Mouse (Mus musculus): Measurements from ENCODE around the gene Arhgef10l. TPM values are rescaled to one million over a fixed set of nuclear protein-coding genes. Genes with fewer than 3 reads are reported as not detected.

Gene Arhgef10l
- polyA plus RNA-seq (2015; fragmentation: Nextera tagmentation; extraction: Ambion mirVana) = 17.0 and 18.6 TPM in 2 replicates

GRCm38 (mm10) chr4:140665760-140666159, at the start of gene Arhgef10l:
Gene Arhgef10l (minus strand): TSS chr4:140666012.
- Histone ChIP-seq H3K4me3 (replicated peaks) (peak within 1 kb of the TSS; percentile 11), H3K9ac (no peak within 1 kb of the TSS), H3K4me1 (peaks cover 16% of the 10 kb centered on the region), H3K9me3 (replicated peaks) (no peaks in the 10 kb centered on the region), H3K27me3 (no peaks in the 10 kb centered on the region), H3K36me3 (no peaks in the 10 kb centered on the region), H3K4me2 (replicated peaks) (no peak within 1 kb of the TSS), H3K27ac (replicated peaks) (0 out of 2 replicates have a peak within 1 kb of the TSS, but pooled peaks have one; percentile 48)
- WGBS = 65% methylated on average over 11 of the region's 11 CpGs
- ATAC-seq (ENCODE audit: insufficient number of reproducible peaks, low FRiP score, low TSS enrichment, low read depth) = peak; percentile 31; the same call in 1 of the 2 replicates

- H3K27me3 ChIP-seq = no peaks in the 10 kb centered on the region
- peaks cover 13% of the 10 kb centered on the region; the same call in 1 of the 2 replicates for H3K4me1 ChIP-seq
- no peak overlapping the region for H3K9ac ChIP-seq
- WGBS = 85% methylated on average over 5 of the region's 5 CpGs
- no peak for ATAC-seq (ENCODE audit: insufficient number of reproducible peaks, low FRiP score, low TSS enrichment, low read depth)
- H3K9me3 ChIP-seq (replicated peaks) = no peaks in the 10 kb centered on the region
- H3K36me3 ChIP-seq = peaks cover 93% of the 10 kb centered on the region
- H3K4me3 ChIP-seq (replicated peaks) = no peak overlapping the region
- no peak overlapping the region for H3K4me2 ChIP-seq (replicated peaks)
- H3K27ac ChIP-seq (replicated peaks) = no peak overlapping the region
Observed at GRCm38 (mm10) chr4:140714586-140714985, 48.8 kb upstream of the Arhgef10l start.

DNA sequence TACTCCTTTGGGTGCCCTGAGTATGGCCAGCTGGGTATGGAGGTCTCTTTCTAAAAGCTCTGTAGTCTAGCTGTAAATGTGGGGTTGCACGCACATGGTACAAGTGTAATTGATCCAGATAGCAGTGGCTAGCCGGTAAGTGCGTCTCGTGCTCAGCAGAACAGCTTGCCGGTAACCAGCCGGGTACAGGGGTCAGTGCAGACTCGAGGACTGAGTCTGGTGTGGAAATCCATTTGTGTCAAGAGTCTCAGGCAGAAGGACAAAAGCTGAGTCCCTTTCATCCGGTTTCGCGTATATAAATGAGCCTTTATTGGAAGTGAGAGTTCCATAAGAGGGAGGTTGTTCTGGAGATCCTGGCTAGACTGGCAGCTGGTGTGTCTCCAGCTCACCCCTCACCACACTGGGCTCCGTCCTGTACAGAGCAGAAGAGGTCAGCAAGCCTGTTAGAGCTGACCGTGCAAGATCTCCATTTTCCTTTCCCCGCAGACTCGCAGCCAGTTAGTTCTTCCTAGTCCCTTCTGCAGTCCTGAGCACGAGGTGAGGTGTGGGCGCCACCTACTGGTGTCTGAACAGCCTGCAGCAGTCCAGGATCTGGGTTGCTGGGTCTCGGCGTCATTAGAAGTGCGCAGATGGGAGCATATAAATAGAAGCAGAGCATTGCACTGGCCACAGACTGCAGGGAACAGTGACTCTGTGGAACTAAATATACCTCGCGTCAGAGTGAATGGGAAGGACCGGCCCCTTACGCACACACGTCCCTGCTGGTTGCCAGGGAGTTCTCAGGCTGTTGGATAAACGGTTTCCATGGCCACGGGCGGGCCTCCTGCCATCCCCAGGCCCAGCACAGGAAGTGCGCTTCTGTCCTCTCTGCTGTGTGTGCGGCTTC, 47.9 kb upstream of the Arhgef10l start:
- peak; percentile 71 for ATAC-seq (ENCODE audit: insufficient number of reproducible peaks, low FRiP score, low TSS enrichment, low read depth)
- H3K36me3 ChIP-seq = peaks cover 93% of the 10 kb centered on the region
- WGBS = 52% methylated on average over 29 of the region's 29 CpGs
- no peaks in the 10 kb centered on the region for H3K9me3 ChIP-seq (replicated peaks)
- peak overlapping the region; percentile 39; the same call in 1 of the 2 replicates for H3K27ac ChIP-seq (replicated peaks)
- no peak overlapping the region for H3K4me3 ChIP-seq (replicated peaks)
- no peak overlapping the region for H3K9ac ChIP-seq
- H3K4me1 ChIP-seq = peaks cover 16% of the 10 kb centered on the region
- no peaks in the 10 kb centered on the region for H3K27me3 ChIP-seq
- H3K4me2 ChIP-seq (replicated peaks) = no peak overlapping the region

GRCm38 (mm10) chr4:140711360-140711759, 45.5 kb upstream of the Arhgef10l start:
- no peak overlapping the region for H3K27ac ChIP-seq (replicated peaks)
- peaks cover 34% of the 10 kb centered on the region for H3K4me1 ChIP-seq

DNA sequence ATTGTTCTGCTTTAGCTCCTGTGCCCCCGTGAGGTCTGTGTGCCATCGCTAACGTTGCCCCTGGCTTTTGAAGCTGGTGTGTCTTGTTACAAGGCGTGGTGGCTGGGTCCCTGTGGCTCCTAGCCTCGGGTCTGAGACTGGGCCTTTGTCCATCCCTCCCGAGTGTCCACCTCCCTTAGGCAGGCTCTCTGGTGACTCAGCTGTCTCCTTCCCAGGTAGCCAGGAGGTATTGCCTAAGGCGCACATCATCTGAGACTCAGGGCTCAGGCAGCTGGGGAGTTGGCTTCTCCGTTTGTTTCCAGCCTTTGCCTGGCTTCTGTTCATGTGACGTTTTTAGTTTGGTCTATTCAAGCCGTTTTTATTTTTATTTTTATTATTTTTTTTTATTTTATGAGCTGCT, 45.0 kb upstream of the Arhgef10l start:
- WGBS = 74% methylated on average over 10 of the region's 10 CpGs
- no peak for ATAC-seq (ENCODE audit: insufficient number of reproducible peaks, low FRiP score, low TSS enrichment, low read depth)
- no peak overlapping the region for H3K9ac ChIP-seq
- no peaks in the 10 kb centered on the region for H3K27me3 ChIP-seq
- no peaks in the 10 kb centered on the region for H3K9me3 ChIP-seq (replicated peaks)
- peaks cover 34% of the 10 kb centered on the region for H3K4me1 ChIP-seq
- no peak overlapping the region for H3K4me3 ChIP-seq (replicated peaks)
- H3K27ac ChIP-seq (replicated peaks) = no peak overlapping the region
- H3K36me3 ChIP-seq = peaks cover 89% of the 10 kb centered on the region
- H3K4me2 ChIP-seq (replicated peaks) = no peak overlapping the region

More at GRCm38 (mm10) chr4:140711360-140711759, 45.5 kb upstream of the Arhgef10l start:
- Histone ChIP-seq H3K27me3 (no peaks in the 10 kb centered on the region), H3K9ac (no peak overlapping the region), H3K4me2 (replicated peaks) (no peak overlapping the region), H3K9me3 (replicated peaks) (no peaks in the 10 kb centered on the region), H3K36me3 (peaks cover 89% of the 10 kb centered on the region), H3K4me3 (replicated peaks) (no peak overlapping the region)
- WGBS = 74% methylated on average over 5 of the region's 5 CpGs
- no peak for ATAC-seq (ENCODE audit: insufficient number of reproducible peaks, low FRiP score, low TSS enrichment, low read depth)

GRCm38 (mm10) chr4:140709617-140710016, 43.8 kb upstream of the Arhgef10l start:
- 73% methylated on average over 10 of the region's 10 CpGs for WGBS
- no peak overlapping the region for H3K9ac ChIP-seq
- peaks cover 43% of the 10 kb centered on the region for H3K4me1 ChIP-seq
- peaks cover 84% of the 10 kb centered on the region for H3K36me3 ChIP-seq
- no peaks in the 10 kb centered on the region for H3K27me3 ChIP-seq
- ATAC-seq (ENCODE audit: insufficient number of reproducible peaks, low FRiP score, low TSS enrichment, low read depth) = no peak
- no peak overlapping the region for H3K27ac ChIP-seq (replicated peaks)
- H3K4me2 ChIP-seq (replicated peaks) = no peak overlapping the region
- H3K4me3 ChIP-seq (replicated peaks) = no peak overlapping the region
- no peaks in the 10 kb centered on the region for H3K9me3 ChIP-seq (replicated peaks)

DNA sequence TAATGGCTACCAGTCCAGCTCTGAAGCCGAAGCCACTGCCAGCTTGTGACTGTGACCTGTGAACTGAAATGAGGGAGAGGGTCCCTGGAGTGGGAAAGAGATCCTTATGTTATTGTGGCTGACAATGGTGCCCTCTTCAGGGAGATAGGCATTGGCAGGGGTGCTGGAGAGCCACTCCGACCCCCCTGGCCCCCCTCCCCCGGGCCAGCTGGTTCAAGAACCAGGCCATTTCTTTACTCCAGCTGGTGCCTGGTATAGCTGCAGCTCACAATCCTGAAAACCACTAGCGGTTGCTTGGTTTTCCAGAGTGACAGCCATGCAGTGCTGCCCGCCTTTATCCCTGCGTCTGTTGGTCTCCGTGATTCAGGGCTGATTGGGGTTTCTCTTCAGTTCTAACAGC, 43.3 kb upstream of the Arhgef10l start:
- H3K4me1 ChIP-seq = peaks cover 45% of the 10 kb centered on the region
- H3K36me3 ChIP-seq = peaks cover 79% of the 10 kb centered on the region
- H3K9ac ChIP-seq = no peak overlapping the region
- H3K27me3 ChIP-seq = no peaks in the 10 kb centered on the region
- H3K4me3 ChIP-seq (replicated peaks) = no peak overlapping the region
- WGBS = 74% methylated on average over 7 of the region's 7 CpGs
- no peak overlapping the region for H3K4me2 ChIP-seq (replicated peaks)
- H3K9me3 ChIP-seq (replicated peaks) = no peaks in the 10 kb centered on the region
- H3K27ac ChIP-seq (replicated peaks) = no peak overlapping the region
- ATAC-seq (ENCODE audit: insufficient number of reproducible peaks, low FRiP score, low TSS enrichment, low read depth) = no peak

- no peak for ATAC-seq (ENCODE audit: insufficient number of reproducible peaks, low FRiP score, low TSS enrichment, low read depth)
- Histone ChIP-seq H3K27me3 (no peaks in the 10 kb centered on the region), H3K4me1 (peaks cover 46% of the 10 kb centered on the region), H3K4me3 (replicated peaks) (no peak overlapping the region), H3K9me3 (replicated peaks) (no peaks in the 10 kb centered on the region), H3K36me3 (peaks cover 73% of the 10 kb centered on the region), H3K4me2 (replicated peaks) (no peak overlapping the region), H3K9ac (no peak overlapping the region), H3K27ac (replicated peaks) (no peak overlapping the region)
- WGBS = 77% methylated on average over 18 of the region's 18 CpGs
Observed at GRCm38 (mm10) chr4:140708297-140708927, 42.6 kb upstream of the Arhgef10l start.

DNA sequence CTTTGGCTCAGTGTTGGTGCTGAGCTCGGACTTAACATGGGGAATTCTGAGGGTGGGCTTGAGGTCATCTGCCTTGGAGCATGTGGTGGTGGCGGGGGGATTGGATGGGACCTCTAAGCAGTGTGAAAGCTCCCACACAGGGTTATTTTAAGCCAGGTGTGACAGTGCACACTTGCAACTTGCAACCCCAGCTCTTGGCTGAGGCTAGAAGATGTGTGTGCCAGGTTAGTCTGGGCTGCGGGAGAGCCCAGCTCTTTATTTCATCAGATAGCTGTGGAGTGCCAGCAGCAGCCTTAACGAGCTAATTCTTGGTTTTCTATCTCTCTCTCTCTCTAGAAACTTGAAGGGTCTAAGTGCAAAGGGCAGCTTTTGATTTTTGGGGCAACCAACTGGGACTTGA, 41.8 kb upstream of the Arhgef10l start:
- ATAC-seq (ENCODE audit: insufficient number of reproducible peaks, low FRiP score, low TSS enrichment, low read depth) = no peak
- peaks cover 48% of the 10 kb centered on the region for H3K4me1 ChIP-seq
- H3K9me3 ChIP-seq (replicated peaks) = no peaks in the 10 kb centered on the region
- H3K9ac ChIP-seq = no peak overlapping the region
- WGBS = 72% methylated on average over 4 of the region's 4 CpGs
- no peak overlapping the region for H3K27ac ChIP-seq (replicated peaks)
- no peaks in the 10 kb centered on the region for H3K27me3 ChIP-seq
- H3K4me3 ChIP-seq (replicated peaks) = no peak overlapping the region
- no peak overlapping the region for H3K4me2 ChIP-seq (replicated peaks)
- H3K36me3 ChIP-seq = peaks cover 65% of the 10 kb centered on the region

- no peaks in the 10 kb centered on the region for H3K9me3 ChIP-seq (replicated peaks)
- no peak for ATAC-seq (ENCODE audit: insufficient number of reproducible peaks, low FRiP score, low TSS enrichment, low read depth)
- no peak overlapping the region for H3K27ac ChIP-seq (replicated peaks)
- peaks cover 33% of the 10 kb centered on the region for H3K36me3 ChIP-seq
- no peaks in the 10 kb centered on the region for H3K27me3 ChIP-seq
- WGBS = 25% methylated on average over 4 of the region's 4 CpGs
- H3K4me1 ChIP-seq = peaks cover 67% of the 10 kb centered on the region
- no peak overlapping the region for H3K9ac ChIP-seq
- peak overlapping the region; percentile 85; the same call in 1 of the 2 replicates for H3K4me3 ChIP-seq (replicated peaks)
- peak overlapping the region; percentile 86 for H3K4me2 ChIP-seq (replicated peaks)
Observed at GRCm38 (mm10) chr4:140704166-140704565, 38.4 kb upstream of the Arhgef10l start.

DNA sequence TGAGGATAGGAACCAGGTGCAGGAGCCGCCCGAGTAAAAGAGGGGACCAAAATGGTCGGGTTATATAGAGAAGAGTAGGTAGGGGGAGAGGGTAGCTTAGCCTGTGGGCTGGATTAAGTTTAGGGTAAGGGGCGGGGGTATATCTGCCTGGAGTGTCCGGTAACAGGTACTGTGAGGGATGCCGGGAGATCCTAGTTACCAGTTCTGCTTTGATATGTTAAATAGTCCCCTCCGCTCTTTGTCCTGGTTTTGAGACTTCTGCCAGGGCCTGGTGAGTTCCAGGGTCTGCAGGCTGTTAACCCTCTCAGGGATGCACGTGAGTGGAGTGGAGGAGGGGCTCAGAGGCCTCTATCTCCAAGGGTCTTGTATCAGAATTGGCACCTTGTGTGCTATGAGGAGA, 37.8 kb upstream of the Arhgef10l start:
- Histone ChIP-seq H3K27me3 (no peaks in the 10 kb centered on the region), H3K36me3 (peaks cover 28% of the 10 kb centered on the region), H3K4me1 (peaks cover 63% of the 10 kb centered on the region), H3K9me3 (replicated peaks) (no peaks in the 10 kb centered on the region), H3K4me3 (replicated peaks) (peak overlapping the region; percentile 85), H3K9ac (no peak overlapping the region; the same call in 1 of the 2 replicates), H3K27ac (replicated peaks) (peak overlapping the region; percentile 98; the same call in 1 of the 2 replicates), H3K4me2 (replicated peaks) (peak overlapping the region; percentile 86)
- no peak for ATAC-seq (ENCODE audit: insufficient number of reproducible peaks, low FRiP score, low TSS enrichment, low read depth)
- 6% methylated on average over 8 of the region's 8 CpGs for WGBS

All from embryonic facial prominence, embryonic 15.5 days (tissue).